Mouse (Mus musculus) CH12.LX (cell line): Measurements from ENCODE around the gene Rabggta. TPM values are rescaled to one million over a fixed set of nuclear protein-coding genes. Genes with fewer than 3 reads are reported as not detected.

Source experiments
- DNase-seq: peaks from one replicate; pipeline ENCODE4 v3.0.0-alpha.2; 2013; ENCODE audit errors: extremely low read depth
- H3K27ac ChIP-seq: 2 replicates; pipeline ENCODE4 v1.5.1; 2012; ENCODE audit warnings: low read depth, mild to moderate bottlenecking, control low read depth, moderate library complexity; ENCODE audit not compliant: insufficient read depth
- H3K27me3 ChIP-seq: replicated peaks from 2 replicates; pipeline ENCODE3; 2012; ENCODE audit warnings: inconsistent platforms
- H3K36me3 ChIP-seq, 2 experiments: replicated peaks in 1 of 2; 2 replicates each; pipeline versions ENCODE3 to v1.6.1; 2012; ENCODE audit warnings: inconsistent platforms in 1 of 2, low read length in 1 of 2, mild to moderate bottlenecking in 1 of 2, mixed read lengths in 1 of 2, moderate library complexity in 1 of 2; ENCODE audit not compliant: control insufficient read depth in 1 of 2, insufficient read depth in 1 of 2
- H3K4me1 ChIP-seq, 2 experiments: 2 replicates each; pipeline ENCODE4 v1.6.1; 2012; ENCODE audit warnings: inconsistent platforms in 1 of 2, moderate library complexity in 1 of 2; ENCODE audit not compliant: insufficient read depth in 2 of 2, control insufficient read depth in 1 of 2
- H3K4me2 ChIP-seq: 2 replicates; pipeline ENCODE4 v1.6.1; 2012; ENCODE audit warnings: low read depth, mild to moderate bottlenecking, control low read depth; ENCODE audit not compliant: poor library complexity, insufficient read depth, severe bottlenecking
- H3K4me3 ChIP-seq, 3 experiments: fragments of 150-350 bp in 1 of 3; sonication (generic) in 1 of 3; replicated peaks in 1 of 3; 2 replicates each; pipeline versions ENCODE3 to v1.5.1; 2011 to 2012; ENCODE audit warnings: low read depth in 2 of 3, low read length in 2 of 3, mild to moderate bottlenecking in 2 of 3, moderate library complexity in 2 of 3, control low read depth in 1 of 3, improper control_type of control experiment in 1 of 3, inconsistent platforms in 1 of 3, mixed read lengths in 1 of 3; ENCODE audit not compliant: poor library complexity in 1 of 3
- H3K79me2 ChIP-seq: replicated peaks from 2 replicates; pipeline ENCODE4 v1.6.1; 2012; ENCODE audit warnings: mild to moderate bottlenecking, moderate library complexity; ENCODE audit not compliant: control insufficient read depth, poor library complexity, insufficient read depth, severe bottlenecking; ENCODE audit errors: extremely low read depth
- H3K9ac ChIP-seq: 2 replicates; pipeline ENCODE4 v1.6.1; 2012; ENCODE audit warnings: low read depth, mild to moderate bottlenecking, control low read depth, moderate library complexity; ENCODE audit not compliant: insufficient read depth
- H3K9me3 ChIP-seq: replicated peaks from 2 replicates; pipeline ENCODE3; 2012; ENCODE audit warnings: low read length, inconsistent platforms, mixed read lengths
- ETS1 ChIP-seq: conservative IDR thresholded peaks from 2 replicates; pipeline ENCODE4 v1.6.1; 2012; ENCODE audit warnings: low read depth, mild to moderate bottlenecking, inconsistent platforms, low read length, improper control_type of control experiment, moderate library complexity
- HCFC1 ChIP-seq: IDR thresholded peaks from 2 replicates; pipeline ENCODE4 v1.6.1; 2012; ENCODE audit warnings: low read depth, mild to moderate bottlenecking, inconsistent platforms, low read length, improper control_type of control experiment
- KAT2A ChIP-seq: IDR thresholded peaks from 2 replicates; pipeline ENCODE4 v1.6.1; 2012; ENCODE audit warnings: low read length, improper control_type of control experiment, inconsistent platforms; ENCODE audit not compliant: insufficient replicate concordance
- MXI1 ChIP-seq: IDR thresholded peaks from 2 replicates; pipeline ENCODE4 v1.6.1; 2011; ENCODE audit warnings: mild to moderate bottlenecking, low read depth, low read length, improper control_type of control experiment
- MYC ChIP-seq: IDR thresholded peaks from 2 replicates; pipeline ENCODE4 v1.6.1; 2011; ENCODE audit warnings: low read depth, mild to moderate bottlenecking, improper control_type of control experiment, low read length
- NRF1 ChIP-seq: IDR thresholded peaks from 2 replicates; pipeline ENCODE4 v1.6.1; 2014; ENCODE audit warnings: low read depth, mild to moderate bottlenecking, inconsistent platforms, low read length, improper control_type of control experiment, moderate library complexity
- PAX5 ChIP-seq: IDR thresholded peaks from 2 replicates; pipeline ENCODE4 v1.6.1; 2012; ENCODE audit warnings: low read length, inconsistent platforms, mixed read lengths
- POLR2AphosphoS2 ChIP-seq: IDR thresholded peaks from 2 replicates; pipeline ENCODE4 v1.6.1; 2011; ENCODE audit warnings: low read depth, low read length, improper control_type of control experiment
- RAD21 ChIP-seq: IDR thresholded peaks from 2 replicates; pipeline ENCODE4 v1.6.1; 2011; ENCODE audit warnings: low read depth, mild to moderate bottlenecking, low read length, improper control_type of control experiment, moderate library complexity
- RCOR1 ChIP-seq: conservative IDR thresholded peaks from 2 replicates; pipeline ENCODE4 v1.6.1; 2012; ENCODE audit warnings: low read depth, mild to moderate bottlenecking, inconsistent platforms, low read length, improper control_type of control experiment
- ZC3H11A ChIP-seq: IDR thresholded peaks from 2 replicates; pipeline ENCODE4 v1.6.1; 2012; ENCODE audit warnings: low read depth, mild to moderate bottlenecking, inconsistent platforms, low read length, improper control_type of control experiment
- ZKSCAN1 ChIP-seq: IDR thresholded peaks from 2 replicates; pipeline ENCODE4 v1.6.1; 2012; ENCODE audit warnings: low read depth, inconsistent platforms, low read length, improper control_type of control experiment, borderline replicate concordance
- ZMIZ1 ChIP-seq: IDR thresholded peaks from 2 replicates; pipeline ENCODE4 v1.6.1; 2012; ENCODE audit warnings: low read depth, mild to moderate bottlenecking, inconsistent platforms, low read length, improper control_type of control experiment
- dilution Hi-C: fragments of 300-500 bp; cut with MboI; formaldehyde crosslinking; loops from 2 replicates; pipeline ENCODE4 v1.14.3; 2020; ENCODE audit warnings: low sequenced_read_pairs; ENCODE audit not compliant: extremely low pct_unique_long_range_greater_than_20kb, extremely low pct_ligation_motif_present
- in situ Hi-C: fragments of 300-500 bp; cut with MboI; formaldehyde crosslinking; loops from 3 replicates; pipeline ENCODE4 v1.14.3; 2019; ENCODE audit warnings: low sequenced_read_pairs, low pct_ligation_motif_present, low pct_unique_long_range_greater_than_20kb, mixed read lengths
- polyA plus RNA-seq: library from polyadenylated mRNA; unstranded; fragments of >175 nt; gene quantifications from 2 replicates; pipeline ENCODE4 v1.2.1, GENCODE M21; 2012; ENCODE audit warnings: low read depth; ENCODE audit not compliant: insufficient read length
- total RNA-seq, 2 experiments: library from RNA; depleted of rRNA; stranded (reverse); fragments of 300-350 nt in 1 of 2; fragments of >200 nt in 1 of 2; gene quantifications; 2 replicates each; pipeline ENCODE4 v1.2.3; 2012 to 2014

Rabggta gene
- total and polyA plus RNA-seq, 3 experiments: 13.9 to 21.9 (median 16.2) TPM

GRCm38 (mm10) chr14:55737086-55737687 is 15.1 kb upstream of the Rabggta start:
- H3K9ac ChIP-seq: no peak overlapping the region
- no peak overlapping the region for H3K4me3 ChIP-seq
- H3K4me2 ChIP-seq: no peak overlapping the region
- no peak for TF ChIP-seq HCFC1
- no peak for TF ChIP-seq POLR2AphosphoS2
- TF ChIP-seq MXI1: no peak
- TF ChIP-seq PAX5: no peak
- peaks cover 25 to 33% of the 10 kb centered on the region in 2 experiments for H3K36me3 ChIP-seq
- no peaks in the 10 kb centered on the region for H3K27me3 ChIP-seq
- H3K79me2 ChIP-seq: no peaks in the 10 kb centered on the region
- in situ Hi-C loops (no loop called here), dilution Hi-C loops (no loop called here)
- H3K4me1 ChIP-seq: peaks cover 0 to 26% of the 10 kb centered on the region in 2 experiments; a peak in 2 of 4 replicates
- H3K27ac ChIP-seq: no peak overlapping the region
- H3K9me3 ChIP-seq: no peaks in the 10 kb centered on the region
- no peak for DNase-seq

GRCm38 (mm10) chr14:55735758-55736157 is 13.7 kb upstream of the Rabggta start:
- no peak overlapping the region for H3K27ac ChIP-seq
- H3K9me3 ChIP-seq: no peaks in the 10 kb centered on the region
- peaks cover 22 to 23% of the 10 kb centered on the region in 2 experiments for H3K36me3 ChIP-seq
- H3K4me3 ChIP-seq: no peak overlapping the region
- H3K4me1 ChIP-seq: peaks cover 0 to 18% of the 10 kb centered on the region in 2 experiments; a peak in 2 of 4 replicates
- in situ Hi-C loops: no loop called here
- dilution Hi-C loops: no loop called here
- DNase-seq: no peak
- TF ChIP-seq KAT2A (no peak), ZC3H11A (no peak), HCFC1 (no peak), ETS1 (no peak), RAD21 (no peak), ZKSCAN1 (no peak), RCOR1 (no peak), MYC (no peak), POLR2AphosphoS2 (no peak), PAX5 (no peak), NRF1 (no peak), ZMIZ1 (no peak)
- no peak overlapping the region for H3K4me2 ChIP-seq
- H3K27me3 ChIP-seq: peaks cover 3% of the 10 kb centered on the region
- H3K9ac ChIP-seq: no peak overlapping the region
- no peaks in the 10 kb centered on the region for H3K79me2 ChIP-seq
